Mouse (Mus musculus): Measurements from ENCODE around the gene C5ar2. TPM values are rescaled to one million over a fixed set of nuclear protein-coding genes. Genes with fewer than 3 reads are reported as not detected.
A peak's percentile ranks its signal among the peaks of the same experiment; 100 is the strongest.

Gene C5ar2
- polyA plus RNA-seq, 1 experiment from 2014 or later, result not detected

DNA sequence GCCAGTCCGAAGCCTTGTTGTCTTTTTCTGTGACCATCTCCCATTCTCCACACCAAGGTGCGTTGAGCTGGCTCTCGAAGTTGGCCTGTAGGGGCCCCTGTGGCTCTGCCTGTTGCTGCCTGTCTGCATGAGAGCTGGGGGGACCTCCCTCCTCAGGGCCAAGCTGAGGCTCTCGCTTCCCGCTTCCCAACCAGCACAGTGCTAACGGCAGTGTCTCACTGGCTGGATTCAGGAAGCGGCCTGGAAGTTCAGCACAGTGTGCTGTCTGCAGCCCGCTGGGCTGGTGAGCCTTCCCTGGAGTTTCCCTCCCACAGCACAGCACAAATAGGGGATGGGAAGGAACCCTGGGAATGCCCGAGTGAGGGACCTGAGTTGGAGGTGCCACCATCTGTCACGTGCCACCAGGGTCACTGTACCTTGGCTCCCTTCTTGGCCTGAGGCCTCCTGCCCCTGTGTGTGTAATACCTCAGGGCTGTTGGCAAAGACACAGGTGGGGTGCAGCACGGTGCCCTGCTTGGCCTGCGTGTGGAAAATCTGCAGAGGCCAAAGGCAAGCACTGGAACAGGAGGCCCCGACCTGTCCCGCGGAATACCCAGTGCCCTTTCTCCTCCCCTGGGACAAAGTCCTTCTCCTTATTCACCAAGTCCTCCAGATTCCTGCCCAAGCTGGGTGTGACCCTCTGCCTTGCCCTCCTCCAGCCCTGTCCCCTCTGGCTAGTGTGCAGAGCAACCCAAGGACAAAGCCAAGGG, 41.0 kb downstream of the C5ar2 start:
- H3K4me3 ChIP-seq (ENCODE audit: low read depth, low read length), result no peak overlapping the region
- H3K9me3 ChIP-seq (ENCODE audit: control insufficient read depth, low read length), result no peaks in the 10 kb centered on the region
- H3K4me2 ChIP-seq (ENCODE audit: low read depth, severe bottlenecking), result no peak overlapping the region
- H3K4me1 ChIP-seq (ENCODE audit: control insufficient read depth, insufficient read depth, low read length), result no peaks in the 10 kb centered on the region
- no peak overlapping the region for H3K9ac ChIP-seq (ENCODE audit: low read length)
- 87% methylated on average over 15 of the region's 15 CpGs for WGBS
- ATAC-seq (ENCODE audit: insufficient number of reproducible peaks, low FRiP score, low TSS enrichment, low read depth) (no peak), DNase-seq (ENCODE audit: low spot score) (no peak)
- no peak overlapping the region for H3K27ac ChIP-seq (replicated peaks; ENCODE audit: low read depth, low read length)
- no peaks in the 10 kb centered on the region for H3K27me3 ChIP-seq (ENCODE audit: control insufficient read depth, insufficient read depth, low read length)
- peaks cover 16% of the 10 kb centered on the region for H3K36me3 ChIP-seq (ENCODE audit: control insufficient read depth, insufficient read depth, low read length)

DNA sequence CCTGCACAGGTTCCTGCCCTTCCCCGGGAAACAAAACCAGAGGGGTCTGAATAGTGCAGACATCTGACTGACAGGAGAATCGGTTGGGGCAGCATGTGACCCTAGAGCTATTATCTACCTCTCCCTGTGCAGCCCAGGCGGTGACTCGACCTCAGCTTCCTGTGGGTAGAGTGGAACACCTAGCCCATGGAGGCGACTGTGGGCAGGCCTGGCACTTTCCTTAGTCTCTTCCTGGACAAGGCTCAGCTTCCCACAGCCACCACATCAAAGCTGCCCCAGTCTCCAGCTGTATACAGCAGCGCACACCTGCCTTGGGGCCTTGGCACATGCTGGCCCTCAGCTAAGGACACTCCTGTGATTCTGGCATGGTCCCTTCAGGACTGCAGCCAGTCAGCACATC, 42.8 kb downstream of the C5ar2 start:
- 86% methylated on average over 6 of the region's 6 CpGs for WGBS
- H3K27ac ChIP-seq (replicated peaks; ENCODE audit: low read depth, low read length), result no peak overlapping the region
- H3K9me3 ChIP-seq (ENCODE audit: control insufficient read depth, low read length), result no peaks in the 10 kb centered on the region
- H3K27me3 ChIP-seq (ENCODE audit: control insufficient read depth, insufficient read depth, low read length), result no peaks in the 10 kb centered on the region
- ATAC-seq (ENCODE audit: insufficient number of reproducible peaks, low FRiP score, low TSS enrichment, low read depth), result no peak
- no peak overlapping the region for H3K9ac ChIP-seq (ENCODE audit: low read length)
- H3K36me3 ChIP-seq (ENCODE audit: control insufficient read depth, insufficient read depth, low read length), result peaks cover 18% of the 10 kb centered on the region
- no peak overlapping the region for H3K4me2 ChIP-seq (ENCODE audit: low read depth, severe bottlenecking)
- DNase-seq (ENCODE audit: low spot score), result no peak
- H3K4me1 ChIP-seq (ENCODE audit: control insufficient read depth, insufficient read depth, low read length), result no peaks in the 10 kb centered on the region
- no peak overlapping the region for H3K4me3 ChIP-seq (ENCODE audit: low read depth, low read length)

DNA sequence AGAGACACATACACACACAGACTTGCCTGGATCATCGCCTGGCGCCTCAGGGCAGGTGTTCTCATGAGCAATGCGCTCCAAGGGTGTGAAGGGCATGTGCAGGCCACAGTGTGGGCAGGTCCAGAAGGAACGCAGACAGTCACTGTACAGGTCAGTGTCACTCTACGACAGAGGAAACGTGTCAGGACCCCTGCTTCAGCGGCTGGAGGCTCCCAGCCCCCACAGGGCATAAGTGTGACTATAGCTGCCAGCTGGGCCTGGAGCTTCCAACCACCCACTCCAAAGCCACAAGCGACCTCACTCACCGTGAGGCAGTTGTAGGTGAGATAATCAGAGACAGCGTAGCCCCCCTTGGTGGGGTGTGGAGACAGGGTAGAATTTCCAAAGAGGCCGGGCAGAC, 45.4 kb downstream of the C5ar2 start:
- ATAC-seq (ENCODE audit: insufficient number of reproducible peaks, low FRiP score, low TSS enrichment, low read depth) (no peak), DNase-seq (ENCODE audit: low spot score) (no peak)
- Histone ChIP-seq H3K9ac (ENCODE audit: low read length) (no peak overlapping the region), H3K36me3 (ENCODE audit: control insufficient read depth, insufficient read depth, low read length) (peaks cover 18% of the 10 kb centered on the region), H3K9me3 (ENCODE audit: control insufficient read depth, low read length) (no peaks in the 10 kb centered on the region), H3K27me3 (ENCODE audit: control insufficient read depth, insufficient read depth, low read length) (no peaks in the 10 kb centered on the region), H3K27ac (replicated peaks; ENCODE audit: low read depth, low read length) (no peak overlapping the region), H3K4me3 (ENCODE audit: low read depth, low read length) (no peak overlapping the region), H3K4me1 (ENCODE audit: control insufficient read depth, insufficient read depth, low read length) (no peaks in the 10 kb centered on the region), H3K4me2 (ENCODE audit: low read depth, severe bottlenecking) (no peak overlapping the region)
- WGBS, result 85% methylated on average over 11 of the region's 11 CpGs

DNA sequence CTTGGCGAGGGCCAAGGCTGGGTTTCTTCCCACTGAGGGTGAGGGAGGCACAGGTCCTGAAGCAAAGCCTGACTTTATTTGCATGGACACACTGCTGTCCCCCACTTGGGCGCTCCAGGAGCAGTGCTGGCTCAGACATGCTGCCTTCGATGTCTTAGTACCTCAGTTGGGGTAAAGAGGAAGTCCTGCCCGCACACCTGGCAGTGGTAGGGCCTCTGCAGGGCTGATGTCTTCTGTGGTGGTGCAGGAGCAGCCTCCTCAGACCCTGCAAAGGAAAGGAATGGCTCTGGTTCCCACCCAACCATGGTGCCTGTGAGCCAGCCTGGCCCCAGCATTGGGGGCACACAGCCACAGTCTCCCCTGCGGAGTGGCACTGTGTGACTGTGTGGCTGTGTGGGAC, 46.8 kb downstream of the C5ar2 start:
- Histone ChIP-seq H3K4me2 (ENCODE audit: low read depth, severe bottlenecking) (no peak overlapping the region), H3K9me3 (ENCODE audit: control insufficient read depth, low read length) (no peaks in the 10 kb centered on the region), H3K27me3 (ENCODE audit: control insufficient read depth, insufficient read depth, low read length) (no peaks in the 10 kb centered on the region), H3K9ac (ENCODE audit: low read length) (no peak overlapping the region), H3K27ac (replicated peaks; ENCODE audit: low read depth, low read length) (no peak overlapping the region), H3K36me3 (ENCODE audit: control insufficient read depth, insufficient read depth, low read length) (peaks cover 13% of the 10 kb centered on the region), H3K4me3 (ENCODE audit: low read depth, low read length) (no peak overlapping the region), H3K4me1 (ENCODE audit: control insufficient read depth, insufficient read depth, low read length) (no peaks in the 10 kb centered on the region)
- 69% methylated on average over 5 of the region's 5 CpGs for WGBS
- DNase-seq (ENCODE audit: low spot score) (no peak), ATAC-seq (ENCODE audit: insufficient number of reproducible peaks, low FRiP score, low TSS enrichment, low read depth) (no peak)

DNA sequence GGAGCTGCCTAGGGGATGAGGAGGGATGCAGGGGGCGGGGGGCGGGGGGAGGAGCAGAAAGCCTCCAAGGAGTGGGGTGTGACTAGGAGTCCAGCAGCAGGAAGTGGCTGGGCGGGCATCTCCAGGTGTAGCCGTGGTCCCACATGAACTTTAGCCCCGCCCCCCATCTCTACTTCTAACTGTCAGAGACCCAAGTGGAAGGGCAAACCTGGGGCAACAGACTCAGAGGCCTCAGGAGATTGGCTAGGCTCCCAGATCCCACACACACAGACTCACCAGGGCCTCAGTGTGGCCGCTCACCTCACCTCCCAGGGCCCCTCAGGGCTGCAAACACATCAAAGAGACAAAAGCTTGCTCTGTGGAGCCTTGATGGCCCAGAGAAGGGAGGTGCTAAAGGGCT, 47.3 kb downstream of the C5ar2 start:
- peaks cover 13% of the 10 kb centered on the region for H3K36me3 ChIP-seq (ENCODE audit: control insufficient read depth, insufficient read depth, low read length)
- ATAC-seq (ENCODE audit: insufficient number of reproducible peaks, low FRiP score, low TSS enrichment, low read depth), result no peak
- WGBS, result 46% methylated on average over 6 of the region's 6 CpGs

DNA sequence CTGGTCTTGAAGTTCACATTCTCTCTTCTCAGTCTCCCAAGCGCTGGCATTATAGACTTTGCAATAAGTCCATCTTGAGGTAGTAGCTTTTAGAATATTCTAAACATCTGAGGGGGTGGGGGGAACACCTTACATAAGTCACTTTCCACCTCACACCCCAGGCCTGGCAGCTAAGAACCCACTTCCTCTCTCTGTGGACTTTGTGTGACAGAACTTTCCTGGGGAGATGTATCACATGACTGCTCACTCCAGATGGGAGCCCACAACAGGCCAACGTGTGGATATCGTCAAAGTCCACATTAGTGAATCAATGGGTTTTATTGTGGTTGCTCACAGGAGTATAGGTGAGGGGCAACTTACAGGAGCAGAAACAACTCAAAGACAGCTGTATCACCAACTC, 50.3 kb downstream of the C5ar2 start:
- Histone ChIP-seq H3K27me3 (ENCODE audit: control insufficient read depth, insufficient read depth, low read length) (no peaks in the 10 kb centered on the region), H3K4me1 (ENCODE audit: control insufficient read depth, insufficient read depth, low read length) (no peaks in the 10 kb centered on the region), H3K4me2 (ENCODE audit: low read depth, severe bottlenecking) (no peak overlapping the region), H3K4me3 (ENCODE audit: low read depth, low read length) (no peak overlapping the region), H3K27ac (replicated peaks; ENCODE audit: low read depth, low read length) (no peak overlapping the region), H3K9me3 (ENCODE audit: control insufficient read depth, low read length) (no peaks in the 10 kb centered on the region), H3K9ac (ENCODE audit: low read length) (no peak overlapping the region), H3K36me3 (ENCODE audit: control insufficient read depth, insufficient read depth, low read length) (peaks cover 8% of the 10 kb centered on the region; the same call in 1 of the 2 replicates)
- DNase-seq (ENCODE audit: low spot score) (no peak), ATAC-seq (ENCODE audit: insufficient number of reproducible peaks, low FRiP score, low TSS enrichment, low read depth) (no peak)
- WGBS, result 58% methylated on average over 3 of the region's 3 CpGs

More for the DNA sequence above, 47.3 kb downstream of the C5ar2 start:
- no peaks in the 10 kb centered on the region for H3K27me3 ChIP-seq (ENCODE audit: control insufficient read depth, insufficient read depth, low read length)
- H3K4me3 ChIP-seq (ENCODE audit: low read depth, low read length), result no peak overlapping the region
- H3K9ac ChIP-seq (ENCODE audit: low read length), result no peak overlapping the region
- DNase-seq (ENCODE audit: low spot score), result no peak
- H3K4me1 ChIP-seq (ENCODE audit: control insufficient read depth, insufficient read depth, low read length), result no peaks in the 10 kb centered on the region
- no peaks in the 10 kb centered on the region for H3K9me3 ChIP-seq (ENCODE audit: control insufficient read depth, low read length)
- H3K27ac ChIP-seq (replicated peaks; ENCODE audit: low read depth, low read length), result no peak overlapping the region
- H3K4me2 ChIP-seq (ENCODE audit: low read depth, severe bottlenecking), result no peak overlapping the region

DNA sequence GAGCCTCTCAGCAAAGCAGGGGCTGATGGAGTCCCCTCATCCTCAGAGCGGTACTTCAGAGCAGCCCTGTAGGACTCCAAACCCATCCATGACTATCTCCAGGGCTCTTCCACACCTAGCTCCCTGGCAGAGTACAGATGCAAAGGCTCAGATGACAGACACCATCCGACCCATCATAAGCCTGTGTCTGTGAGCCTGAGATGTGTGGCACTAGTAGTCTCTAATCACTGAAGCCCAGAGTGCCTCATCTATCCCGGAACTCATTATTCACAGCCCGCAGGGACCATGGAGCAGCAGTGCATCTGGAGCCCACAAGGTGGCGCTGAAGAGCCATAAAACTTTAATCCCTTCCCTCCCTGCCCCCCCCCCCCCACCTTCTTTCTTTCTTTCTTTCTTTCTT, 51.6 kb downstream of the C5ar2 start:
- peak; percentile 80 for DNase-seq (ENCODE audit: low spot score)
- 17% methylated on average over 5 of the region's 5 CpGs for WGBS

DNA sequence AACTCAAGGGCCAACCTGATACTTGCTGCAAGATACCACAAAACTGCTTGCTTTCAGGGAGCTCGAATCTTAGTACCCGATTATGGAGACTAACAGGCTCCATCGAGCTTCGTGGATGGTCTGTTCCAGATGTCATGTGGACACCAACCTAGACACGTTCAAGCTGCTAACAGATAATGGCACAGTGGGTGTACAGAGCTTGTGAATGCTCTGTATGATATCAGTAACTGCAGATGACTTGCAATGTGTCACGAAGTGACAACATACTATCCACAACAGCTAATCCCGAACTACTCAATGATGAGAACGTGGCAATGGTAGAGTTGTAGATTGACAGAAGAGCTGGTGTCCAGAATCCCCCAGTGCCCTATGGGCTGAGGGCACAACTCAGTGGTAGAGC, 56.5 kb downstream of the C5ar2 start:
- Histone ChIP-seq H3K27ac (replicated peaks; ENCODE audit: low read depth, low read length) (no peak overlapping the region), H3K4me3 (ENCODE audit: low read depth, low read length) (no peak overlapping the region), H3K4me2 (ENCODE audit: low read depth, severe bottlenecking) (no peak overlapping the region), H3K4me1 (ENCODE audit: control insufficient read depth, insufficient read depth, low read length) (no peaks in the 10 kb centered on the region), H3K36me3 (ENCODE audit: control insufficient read depth, insufficient read depth, low read length) (no peaks in the 10 kb centered on the region), H3K27me3 (ENCODE audit: control insufficient read depth, insufficient read depth, low read length) (no peaks in the 10 kb centered on the region), H3K9me3 (ENCODE audit: control insufficient read depth, low read length) (no peaks in the 10 kb centered on the region), H3K9ac (ENCODE audit: low read length) (no peak overlapping the region)
- DNase-seq (ENCODE audit: low spot score) (no peak), ATAC-seq (ENCODE audit: insufficient number of reproducible peaks, low FRiP score, low TSS enrichment, low read depth) (no peak)
- WGBS, result 82% methylated on average over 8 of the region's 8 CpGs

More for the DNA sequence above, 51.6 kb downstream of the C5ar2 start:
- Histone ChIP-seq H3K4me1 (ENCODE audit: control insufficient read depth, insufficient read depth, low read length) (no peaks in the 10 kb centered on the region), H3K9me3 (ENCODE audit: control insufficient read depth, low read length) (no peaks in the 10 kb centered on the region), H3K27me3 (ENCODE audit: control insufficient read depth, insufficient read depth, low read length) (no peaks in the 10 kb centered on the region), H3K27ac (replicated peaks; ENCODE audit: low read depth, low read length) (no peak overlapping the region), H3K4me2 (ENCODE audit: low read depth, severe bottlenecking) (no peak overlapping the region), H3K9ac (ENCODE audit: low read length) (no peak overlapping the region), H3K36me3 (ENCODE audit: control insufficient read depth, insufficient read depth, low read length) (no peaks in the 10 kb centered on the region), H3K4me3 (ENCODE audit: low read depth, low read length) (no peak overlapping the region)
- ATAC-seq (ENCODE audit: insufficient number of reproducible peaks, low FRiP score, low TSS enrichment, low read depth), result no peak
